8 mouse cellular contexts compared by ENCODE assay signal in genomic region chr14:47518619-47519018, GRCm38 (mm10). TPM values are rescaled to one million over a fixed set of nuclear protein-coding genes. Genes with fewer than 3 reads are reported as not detected.
DNase-seq lines count a peak whose midpoint lies in the region; ATAC-seq and TF ChIP-seq lines count a peak whose summit lies in the region.

No protein-coding gene starts in this region.

- ATAC-seq in heart, embryonic 11.5 days (replicated peaks; ENCODE audit: insufficient number of reproducible peaks, low FRiP score, low TSS enrichment) = no peak
- ATAC-seq in erythroblast, adult 5-6 weeks (replicated peaks; ENCODE audit: low FRiP score, poor library complexity, severe bottlenecking) = peak; percentile 34; the same call in 1 of the 2 replicates
- ATAC-seq in lung, postnatal 0 days = peak; percentile 49
- ATAC-seq in frontal cortex, adult (ENCODE audit: low TSS enrichment) = no peak
- ATAC-seq in hindbrain, embryonic 12.5 days (ENCODE audit: low FRiP score) = no peak

- no peak overlapping the region for H3K4me2 ChIP-seq in heart, embryonic 11.5 days
- H3K4me2 ChIP-seq in lung, postnatal 0 days (replicated peaks; ENCODE audit: low read depth, low read length) = no peak overlapping the region
- H3K4me2 ChIP-seq in hindbrain, embryonic 12.5 days (replicated peaks) = no peak overlapping the region

- H3K4me1 ChIP-seq in heart, embryonic 11.5 days (ENCODE audit: control insufficient read depth, insufficient read depth, low read length) = peaks cover 23% of the 10 kb centered on the region
- peaks cover 5% of the 10 kb centered on the region; the same call in 1 of the 2 replicates for H3K4me1 ChIP-seq in lung, postnatal 0 days (ENCODE audit: insufficient read depth, low read depth, low read length)
- no peaks in the 10 kb centered on the region for H3K4me1 ChIP-seq in hindbrain, embryonic 12.5 days

- H3K27me3 ChIP-seq in heart, embryonic 11.5 days (ENCODE audit: control insufficient read depth, insufficient read depth, low read length) = no peaks in the 10 kb centered on the region
- H3K27me3 ChIP-seq in lung, postnatal 0 days (replicated peaks; ENCODE audit: insufficient read depth, low read length) = no peaks in the 10 kb centered on the region
- no peaks in the 10 kb centered on the region for H3K27me3 ChIP-seq in hindbrain, embryonic 12.5 days

- no peaks in the 10 kb centered on the region for H3K9me3 ChIP-seq in heart, embryonic 11.5 days (replicated peaks; ENCODE audit: control insufficient read depth, low read length)
- no peaks in the 10 kb centered on the region for H3K9me3 ChIP-seq in lung, postnatal 0 days (ENCODE audit: low read length)
- H3K9me3 ChIP-seq in hindbrain, embryonic 12.5 days (replicated peaks) = no peaks in the 10 kb centered on the region

- WGBS in heart, embryonic 11.5 days (ENCODE audit: insufficient replicate concordance) = 74% methylated on average over 6 of the region's 6 CpGs
- 43% methylated on average over 6 of the region's 6 CpGs for WGBS in lung, postnatal 0 days
- WGBS in hindbrain, embryonic 12.5 days = 94% methylated on average over 6 of the region's 6 CpGs

- no peak overlapping the region for H3K9ac ChIP-seq in heart, embryonic 11.5 days (ENCODE audit: low read depth, low read length)
- no peak overlapping the region for H3K9ac ChIP-seq in lung, postnatal 0 days (replicated peaks; ENCODE audit: low read depth)
- H3K9ac ChIP-seq in hindbrain, embryonic 12.5 days = no peak overlapping the region

- TF ChIP-seq EP300 in lung, postnatal 0 days (IDR thresholded peaks at IDR 0.05) = 0 out of 2 replicates have a peak, but pooled peaks have one; percentile 18

- peak; percentile 95 for DNase-seq in heart, adult 11 months
- peak; percentile 64 for DNase-seq in CD4-positive, CD25-positive, alpha-beta regulatory T cell, adult 2 months (ENCODE audit: low read depth, low spot score)
- DNase-seq in lung, postnatal 0 days (ENCODE audit: low spot score) = peak; percentile 48
- DNase-seq in left cerebral cortex, adult 2 months (ENCODE audit: extremely low spot score in 1 of 2, low spot score in 2 of 2) = no peak

- no peaks in the 10 kb centered on the region for H3K36me3 ChIP-seq in heart, embryonic 11.5 days (ENCODE audit: control insufficient read depth, insufficient read depth, low read length)
- no peaks in the 10 kb centered on the region for H3K36me3 ChIP-seq in lung, postnatal 0 days (ENCODE audit: insufficient read depth, low read length)
- H3K36me3 ChIP-seq in hindbrain, embryonic 12.5 days = no peaks in the 10 kb centered on the region

- intact Hi-C loops in left cerebral cortex, adult 2 months (cut with DNase I) = no loop called here

- no peak for TF ChIP-seq CTCF in lung, postnatal 0 days (IDR thresholded peaks at IDR 0.05)
- no peak for TF ChIP-seq CTCF in left cerebral cortex, adult 2 months (IDR thresholded peaks at IDR 0.05)

- no peak overlapping the region for H3K27ac ChIP-seq in heart, embryonic 11.5 days (ENCODE audit: low read depth, low read length)
- no peak overlapping the region for H3K27ac ChIP-seq in lung, postnatal 0 days (ENCODE audit: low read length)
- H3K27ac ChIP-seq in hindbrain, embryonic 12.5 days = no peak overlapping the region
- H3K27ac ChIP-seq in left cerebral cortex, adult 2 months = no peak overlapping the region

- H3K4me3 ChIP-seq in heart, embryonic 11.5 days (ENCODE audit: low read depth, low read length) = no peak overlapping the region
- H3K4me3 ChIP-seq in lung, postnatal 0 days (ENCODE audit: low read depth, low read length) = no peak overlapping the region
- no peak overlapping the region for H3K4me3 ChIP-seq in hindbrain, embryonic 12.5 days
- no peak overlapping the region for H3K4me3 ChIP-seq in left cerebral cortex, adult 2 months

RNA-seq across cellular contexts. Expression of gene Atg14, which starts 51.8 kb away (rescaled TPM):
- polyA plus RNA-seq in heart, embryonic 11.5 days (2014; fragmentation: Nextera tagmentation; extraction: Ambion mirVana) = 9.6 and 10.1 TPM in 2 replicates
- total RNA-seq in erythroblast, adult 5-6 weeks (2015; ENCODE audit: low replicate concordance) = 11.5 and 30.7 TPM in 2 replicates
- total RNA-seq in erythroblast, adult 5-6 weeks (2017; ENCODE audit: low replicate concordance) = 49.3 and 53.5 TPM in 2 replicates
- 11.3 and 11.5 TPM in 2 replicates for polyA plus RNA-seq in lung, postnatal 0 days (2015; fragmentation: Nextera tagmentation; extraction: Ambion mirVana)
- 20.7 and 23.2 TPM in 2 replicates for polyA plus RNA-seq in hindbrain, embryonic 12.5 days (2016; fragmentation: Nextera tagmentation; extraction: Ambion mirVana)
- 10 to 100 TPM; 18.9 to 20.6 TPM for total RNA-seq in left cerebral cortex, adult 2 months (2021)

Comparison
In these comparisons a context has a peak if more than half of its experiments do, and no peak if none do; other contexts are left out.
1. DNase-seq: peak in heart, adult 11 months (single experiment), CD4-positive, CD25-positive, alpha-beta regulatory T cell, adult 2 months (single experiment) and lung, postnatal 0 days (single experiment); none in left cerebral cortex, adult 2 months (0 of 2).
2. ATAC-seq: peak in erythroblast, adult 5-6 weeks (single experiment) and lung, postnatal 0 days (single experiment); none in heart, embryonic 11.5 days (single experiment), frontal cortex, adult (single experiment) and hindbrain, embryonic 12.5 days (single experiment).